Mouse (Mus musculus) c-Kit-positive CD71-positive TER-119-positive erythroid progenitor cells, embryonic 14.5 days (primary cell): ENCODE results near the gene Igsf21.
A peak's percentile ranks its signal among the peaks of the same experiment; 100 is the strongest.

Experiments used
- DNase-seq: peaks from one replicate; pipeline ENCODE4 v3.0.0-alpha.2; 2013; ENCODE audit warnings: low spot score

The Igsf21 gene

DNA sequence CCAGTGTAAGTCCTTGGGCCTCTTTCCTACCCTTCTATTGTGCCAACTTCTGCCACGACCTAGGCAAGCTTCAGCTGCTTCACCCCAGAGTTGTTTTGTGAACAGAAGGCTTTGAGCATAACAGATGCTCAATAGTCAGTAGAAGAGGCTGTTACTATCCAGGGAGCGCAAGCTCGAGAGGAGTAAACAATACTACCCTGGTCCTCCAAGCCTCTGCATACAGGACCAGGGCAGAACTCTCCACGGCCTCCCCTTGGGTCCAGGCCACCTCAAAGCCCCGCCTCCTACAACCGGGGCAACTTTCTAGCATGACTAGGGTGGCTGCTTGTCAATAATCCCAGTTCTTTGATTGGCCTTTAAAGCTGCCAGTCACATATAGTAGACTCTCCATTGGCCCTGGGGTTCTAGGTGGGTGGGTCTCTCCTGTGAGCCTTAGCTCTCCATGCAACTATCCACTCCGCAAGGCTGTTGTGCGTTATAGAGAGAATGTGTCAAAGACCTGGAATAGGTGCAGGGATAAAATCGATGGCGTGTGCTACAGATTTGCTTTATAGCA is 198.7 kb downstream of the Igsf21 start:
- no peak for DNase-seq

DNA sequence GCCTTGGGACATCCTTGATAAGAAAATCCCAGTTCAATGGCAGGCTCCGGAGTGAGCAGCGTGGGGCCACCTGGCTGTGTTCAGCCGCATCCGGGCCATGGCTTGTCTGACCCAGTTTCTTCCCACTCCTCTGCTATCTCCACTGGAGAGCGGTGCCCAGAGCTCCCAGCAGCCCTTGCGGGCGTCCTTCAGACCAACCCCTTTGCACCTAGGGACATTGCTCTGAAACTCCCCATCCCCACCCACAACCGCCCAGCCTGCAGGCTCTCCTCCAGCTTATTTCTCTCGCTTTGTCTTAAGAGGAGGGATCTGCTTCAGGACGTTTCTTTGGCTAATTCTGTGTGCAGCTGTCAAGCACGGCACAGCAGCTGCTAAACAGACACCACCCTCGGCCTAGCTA is 202.6 kb downstream of the Igsf21 start:
- DNase-seq = no peak

DNA sequence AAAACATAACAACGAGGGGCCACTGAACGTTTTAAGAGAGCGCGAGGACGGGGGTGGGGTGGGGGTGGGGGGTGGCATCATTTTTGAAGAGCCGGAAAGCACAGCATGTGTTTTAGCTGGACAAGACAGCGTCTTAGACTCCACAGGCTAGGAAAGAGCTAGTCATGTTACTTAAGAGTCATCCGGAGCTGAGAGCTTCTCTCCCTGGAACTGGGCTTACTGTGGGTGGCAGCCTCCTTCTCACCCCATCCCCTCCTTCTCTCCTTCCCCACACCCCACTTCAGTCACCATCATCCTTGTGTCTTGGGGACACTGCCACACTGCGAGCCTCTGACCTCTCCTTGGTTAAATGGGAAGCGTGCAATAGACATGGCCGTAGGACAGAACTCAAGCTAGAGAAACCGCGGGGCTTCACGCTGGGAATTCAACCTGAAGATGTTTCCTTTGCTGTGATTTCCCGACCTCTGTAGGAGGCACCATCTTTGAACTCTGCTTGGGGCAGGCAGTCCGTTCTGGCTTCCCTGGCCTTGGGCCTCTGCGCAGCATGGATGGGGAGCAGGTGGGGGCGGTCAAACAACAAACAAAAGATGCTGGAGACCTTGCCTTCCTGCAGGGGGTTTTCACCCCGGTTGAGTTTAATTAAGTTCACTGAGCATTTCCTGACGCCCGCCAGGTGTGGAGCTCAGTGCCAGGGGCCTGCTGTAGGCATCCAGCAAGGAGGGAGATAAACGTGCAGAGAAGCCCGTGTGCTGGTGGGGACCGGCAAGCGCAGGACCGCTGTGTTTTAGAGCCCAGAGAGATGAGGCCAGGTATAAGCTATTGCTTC is 207.8 kb downstream of the Igsf21 start:
- no peak for DNase-seq

DNA sequence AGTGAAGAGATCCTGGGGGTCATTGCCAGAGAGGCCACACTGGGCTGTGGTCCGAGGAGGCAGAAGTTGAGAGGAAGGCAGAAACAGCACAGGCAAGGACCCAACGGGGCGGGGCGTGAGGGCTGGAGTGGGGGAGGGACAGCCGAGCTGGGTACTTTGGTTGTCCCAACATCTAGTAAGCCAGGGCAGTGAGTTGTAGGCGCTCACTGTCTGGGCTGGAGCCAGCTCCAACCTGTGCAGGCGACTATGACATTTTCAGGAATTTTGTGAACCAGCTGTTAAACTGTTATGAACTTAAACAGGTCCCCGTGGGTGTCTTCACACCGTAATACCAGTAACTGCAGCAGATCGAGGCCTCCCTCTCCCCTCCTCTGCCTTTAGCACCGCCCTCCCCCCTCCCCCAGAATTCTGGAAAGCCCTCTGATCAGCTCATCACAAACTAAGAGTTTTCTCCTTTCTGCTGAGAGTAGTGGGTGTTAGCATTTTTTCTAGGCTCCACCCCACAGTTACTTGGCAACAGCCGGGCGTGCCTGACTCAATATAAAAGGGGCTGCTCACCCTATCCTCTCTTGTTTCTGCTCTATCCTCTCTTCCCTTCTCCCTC is 208.7 kb downstream of the Igsf21 start:
- DNase-seq = no peak

DNA sequence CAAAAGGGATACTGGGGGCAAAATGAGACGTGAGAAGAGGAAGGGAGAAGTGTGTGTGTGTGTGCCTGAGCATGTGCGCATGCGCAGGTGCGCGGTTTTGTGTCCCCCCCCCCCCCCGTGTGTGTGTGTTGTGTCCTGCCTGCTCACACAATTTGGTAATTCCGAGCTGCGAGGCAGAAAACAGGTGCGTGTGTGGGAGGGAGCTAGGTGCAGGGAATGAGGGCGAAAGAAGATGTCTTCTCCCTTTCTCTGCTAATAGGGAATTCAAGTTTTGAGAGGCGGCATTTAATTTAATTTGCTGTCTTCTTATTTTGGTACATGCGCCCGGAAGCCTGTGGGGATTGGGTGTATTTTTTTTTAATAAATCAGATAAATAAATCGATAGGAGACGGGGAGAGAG is 211.4 kb downstream of the Igsf21 start:
- DNase-seq = no peak

DNA sequence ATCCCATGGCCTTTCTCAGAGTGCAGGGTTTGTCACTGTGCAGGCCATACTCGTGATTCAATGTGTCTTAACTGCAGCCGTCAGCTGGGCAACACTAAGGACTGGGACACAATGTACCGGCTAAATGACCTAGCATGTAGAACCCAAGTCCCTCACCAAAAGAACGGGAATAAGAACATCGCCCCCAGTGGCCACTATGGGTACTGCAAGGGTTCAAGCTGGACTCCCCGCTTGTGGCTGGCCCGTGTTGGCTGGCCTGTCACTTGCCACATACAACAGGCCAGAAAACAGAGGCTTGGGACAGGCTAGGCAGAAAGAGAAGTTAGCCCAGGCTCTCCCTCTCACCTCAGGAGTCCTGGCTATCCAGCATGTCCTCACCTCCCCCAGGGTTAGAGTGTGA is 213.2 kb downstream of the Igsf21 start:
- peak; percentile 21 for DNase-seq

DNA sequence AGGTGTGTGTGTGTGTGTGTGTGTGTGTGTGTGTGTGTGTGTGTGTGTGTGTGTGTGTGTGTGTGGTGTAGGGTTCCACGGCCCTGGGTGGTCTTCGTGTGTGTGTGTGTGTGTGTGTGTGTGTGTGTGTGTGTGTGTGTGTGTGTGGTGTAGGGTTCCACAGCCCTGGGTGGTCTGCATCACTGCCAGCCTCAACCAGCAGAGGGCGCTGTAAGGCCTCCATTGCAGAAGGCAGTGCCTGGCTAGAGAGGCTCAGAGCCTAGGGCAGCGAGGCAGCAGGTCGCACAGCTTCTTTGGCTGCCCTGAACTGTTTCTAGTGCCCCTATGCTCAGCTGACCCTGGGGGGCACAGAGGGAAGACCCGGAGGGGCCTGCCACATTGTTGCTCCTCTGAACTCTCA is 216.2 kb downstream of the Igsf21 start:
- DNase-seq = no peak

DNA sequence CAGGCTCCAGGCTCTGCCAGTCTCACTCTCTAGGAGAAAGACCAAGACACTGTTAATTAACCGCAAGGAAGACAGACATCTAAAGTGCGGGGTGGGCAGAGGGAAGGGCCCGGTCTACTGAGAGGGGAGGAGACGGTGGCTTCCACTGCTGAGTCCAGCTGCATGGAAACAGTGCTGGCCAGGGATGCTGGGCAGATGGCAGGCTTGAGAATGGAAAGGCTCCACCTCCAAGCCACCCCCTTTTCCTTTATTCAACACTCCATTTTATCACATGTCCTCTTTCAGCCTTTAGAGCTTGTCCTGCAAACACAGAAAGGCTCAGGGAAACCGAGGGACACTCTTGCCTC is 216.6 kb downstream of the Igsf21 start:
- no peak for DNase-seq

DNA sequence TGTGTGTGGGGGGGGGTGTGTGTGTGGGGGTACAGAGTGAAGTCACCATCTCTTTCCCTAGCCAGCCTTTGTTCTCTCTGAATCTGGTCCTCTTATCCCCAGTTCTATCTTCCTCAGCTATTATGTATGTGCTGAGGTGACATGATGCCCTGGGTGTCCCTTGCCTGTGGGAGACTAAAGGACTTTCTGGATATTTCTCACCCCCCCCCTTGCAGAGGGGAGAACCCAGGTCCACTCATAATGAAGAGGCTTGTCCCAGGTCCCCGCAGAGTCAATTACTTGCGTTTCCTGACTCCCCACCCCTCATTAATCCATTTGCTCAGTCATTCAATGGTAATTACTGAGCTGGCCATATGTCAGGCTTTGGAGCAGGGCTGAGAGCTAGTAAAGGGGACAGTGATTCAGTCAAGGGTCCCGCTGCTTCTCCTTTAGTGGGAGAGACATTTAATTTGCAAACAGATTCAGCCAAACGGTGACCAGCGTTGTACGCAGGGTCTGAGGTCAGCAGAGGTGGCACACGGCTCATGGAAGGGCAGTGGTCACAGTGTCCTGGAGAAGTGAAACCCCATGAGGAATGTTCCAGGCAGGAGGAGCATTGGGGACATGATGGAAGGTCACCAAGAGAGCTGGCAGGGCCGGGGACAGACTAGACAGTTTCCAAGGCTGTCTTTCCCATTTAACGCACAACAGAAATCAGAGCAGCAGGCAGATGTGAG is 217.1 kb downstream of the Igsf21 start:
- DNase-seq = no peak

DNA sequence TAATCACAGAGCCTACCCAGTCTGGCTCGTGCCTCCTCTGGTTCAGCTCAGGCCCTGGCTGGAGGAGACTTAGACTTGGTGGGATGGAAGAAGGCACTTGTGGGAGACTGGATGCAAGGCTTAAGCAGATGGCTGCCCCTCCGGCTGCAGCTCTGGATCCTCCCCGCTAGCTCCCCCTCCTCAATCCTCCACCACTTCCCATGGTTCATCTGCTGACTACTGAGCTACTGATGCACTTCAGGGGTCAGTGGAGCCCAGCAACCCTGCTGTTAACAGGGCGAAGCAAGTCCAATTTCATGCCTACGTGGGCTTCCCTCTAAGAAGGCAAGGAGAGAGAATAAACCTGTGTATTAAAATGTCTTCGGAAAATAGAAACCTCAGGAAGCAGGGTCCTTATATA is 222.8 kb downstream of the Igsf21 start:
- DNase-seq = no peak

DNA sequence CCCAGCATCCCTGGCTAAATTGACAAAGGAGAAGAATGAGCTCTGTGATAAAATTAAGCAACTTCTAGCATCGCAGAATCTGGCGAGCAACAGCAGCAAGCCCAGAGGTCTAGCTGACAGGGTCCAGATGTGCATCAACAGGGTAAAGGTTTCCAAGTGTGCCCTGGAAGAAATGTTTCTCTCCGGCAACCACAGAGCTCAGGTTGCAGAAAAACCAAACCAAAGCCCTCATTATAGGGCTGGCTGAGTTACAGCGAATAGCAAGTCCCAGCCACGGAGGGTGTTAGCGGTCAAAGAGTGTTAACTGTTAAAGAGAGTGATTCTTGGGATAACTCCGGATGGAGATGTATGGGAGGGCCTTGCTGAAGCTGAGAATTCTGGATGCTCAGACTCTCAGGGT is 230.7 kb downstream of the Igsf21 start:
- no peak for DNase-seq

DNA sequence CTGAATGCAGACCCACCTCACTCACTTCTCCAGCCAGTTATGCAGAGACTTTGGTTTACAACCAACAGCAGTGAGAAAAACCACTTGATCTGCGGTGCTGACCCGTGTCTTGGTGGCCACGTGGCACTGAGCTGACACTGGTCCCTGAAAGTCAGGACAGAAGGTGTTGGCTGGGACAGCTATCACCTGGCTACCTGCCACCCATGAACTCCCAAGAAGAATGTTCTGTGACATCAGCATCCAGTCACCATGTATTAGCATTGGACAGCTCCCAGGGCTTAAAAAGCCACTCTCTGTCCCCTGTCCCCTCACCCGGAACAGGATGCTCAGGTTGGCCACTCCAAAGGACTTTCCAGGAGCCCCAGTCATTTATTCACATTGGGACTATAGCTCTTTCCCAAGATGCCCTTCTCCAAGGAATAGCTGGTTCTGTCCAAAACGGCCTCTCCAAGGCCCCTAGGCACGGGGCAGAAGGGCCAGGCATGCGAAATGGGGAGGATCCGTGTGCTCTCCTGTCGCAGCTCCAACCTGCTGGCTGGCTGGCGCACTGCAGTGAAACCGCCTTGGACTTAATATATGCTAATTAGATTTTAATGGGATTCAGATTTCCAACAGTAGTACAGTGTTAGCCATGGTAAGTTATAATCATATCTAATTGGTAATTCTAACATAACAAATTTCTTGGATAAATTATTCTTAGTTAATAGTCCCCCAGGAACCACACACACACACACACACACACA is 235.7 kb downstream of the Igsf21 start:
- DNase-seq = no peak

DNA sequence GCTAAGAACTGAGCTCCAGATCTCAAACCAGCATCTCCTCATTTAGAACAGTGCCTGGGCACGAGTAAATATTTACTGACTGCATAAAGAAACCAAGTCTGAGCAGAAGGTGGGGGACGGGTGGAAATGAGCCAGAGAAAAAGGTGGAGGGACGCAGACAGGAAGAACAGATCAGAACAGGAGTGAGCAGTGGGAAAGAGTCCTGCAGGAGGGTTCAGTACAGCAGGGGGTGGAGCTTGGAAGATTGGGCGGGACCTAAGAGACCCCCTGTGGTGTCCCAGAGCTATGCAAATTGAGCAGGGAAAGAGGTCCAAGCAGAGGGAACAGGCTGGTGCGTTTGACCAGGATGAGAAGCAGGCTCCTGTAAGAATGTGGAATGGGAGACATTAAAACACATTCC is 241.7 kb downstream of the Igsf21 start:
- no peak for DNase-seq

DNA sequence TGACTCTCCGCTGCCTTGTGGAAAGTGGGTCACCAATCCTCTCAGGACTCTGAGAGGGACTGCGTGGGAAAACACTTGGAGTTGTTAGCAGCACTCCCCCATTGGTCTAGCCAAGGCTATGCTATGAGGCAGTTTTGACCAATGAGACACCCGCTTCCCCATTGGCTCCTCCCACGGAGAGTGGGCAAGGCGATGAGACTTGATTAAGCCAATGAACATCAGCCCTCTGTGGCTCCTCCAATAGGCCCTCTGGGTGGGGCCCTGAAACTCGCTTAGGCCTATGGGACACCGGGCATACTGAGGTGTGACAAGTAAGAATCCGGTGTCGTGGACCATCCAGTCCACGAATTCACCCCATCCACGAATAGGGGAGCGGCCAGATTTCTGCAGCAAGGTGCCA is 242.4 kb downstream of the Igsf21 start:
- DNase-seq = no peak

DNA sequence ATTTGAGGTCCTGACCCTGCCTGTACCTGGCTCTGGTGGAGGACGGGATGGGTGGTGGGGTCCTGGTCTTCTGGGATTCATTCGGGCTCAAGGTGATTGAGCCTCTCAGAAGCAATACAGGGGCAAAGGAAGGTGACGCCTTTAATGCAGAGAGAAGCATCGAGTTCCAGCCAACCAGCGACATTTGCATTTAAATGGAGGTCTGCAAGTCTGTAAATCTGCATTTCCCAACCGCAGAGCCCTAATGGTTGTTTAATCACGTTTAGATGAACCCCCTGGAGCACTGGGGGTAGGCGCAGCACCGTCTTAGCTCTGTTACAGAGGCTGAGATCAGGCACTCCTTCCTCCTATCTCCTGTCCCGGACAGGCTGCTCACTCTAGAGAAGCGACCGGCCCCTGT is 244.5 kb downstream of the Igsf21 start:
- no peak for DNase-seq

DNA sequence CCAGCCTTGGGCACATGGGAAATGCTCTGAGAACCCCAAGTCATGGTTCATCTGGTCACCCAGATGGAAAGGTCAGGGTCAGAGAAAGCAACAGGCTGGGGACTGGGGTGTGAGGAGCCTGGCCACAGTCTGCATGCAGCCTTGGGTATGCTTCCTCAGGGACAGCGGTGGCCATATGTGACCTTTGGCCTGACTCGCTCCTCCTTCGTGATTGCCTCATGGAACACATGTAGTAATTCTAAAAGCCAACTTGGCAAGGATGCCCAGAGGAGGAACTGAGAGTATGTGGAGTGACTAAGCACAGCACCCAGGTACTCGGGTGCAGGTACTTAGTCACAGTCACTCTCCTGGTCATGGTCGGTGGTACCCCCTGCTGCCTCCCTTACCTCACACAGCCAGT is 245.7 kb downstream of the Igsf21 start:
- no peak for DNase-seq

DNA sequence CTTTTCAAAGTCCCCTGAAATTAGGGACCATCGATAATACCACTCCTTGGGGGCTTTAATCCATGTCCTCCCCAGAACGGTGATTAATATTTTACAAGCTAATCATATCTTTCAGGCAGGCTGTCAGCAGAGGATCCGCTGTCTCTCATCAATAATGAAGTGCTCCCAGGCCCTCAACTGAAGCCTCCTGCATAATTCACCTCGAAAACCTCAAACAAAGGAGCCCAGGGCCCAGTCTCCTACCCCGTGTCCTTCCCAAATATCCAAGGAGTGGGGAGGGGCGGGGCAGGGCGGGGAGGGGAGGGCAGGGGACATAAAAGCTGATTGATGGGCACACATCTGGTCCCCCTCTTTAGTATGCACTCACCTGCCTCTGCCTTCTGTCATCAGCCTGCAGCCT is 247.6 kb downstream of the Igsf21 start:
- no peak for DNase-seq

DNA sequence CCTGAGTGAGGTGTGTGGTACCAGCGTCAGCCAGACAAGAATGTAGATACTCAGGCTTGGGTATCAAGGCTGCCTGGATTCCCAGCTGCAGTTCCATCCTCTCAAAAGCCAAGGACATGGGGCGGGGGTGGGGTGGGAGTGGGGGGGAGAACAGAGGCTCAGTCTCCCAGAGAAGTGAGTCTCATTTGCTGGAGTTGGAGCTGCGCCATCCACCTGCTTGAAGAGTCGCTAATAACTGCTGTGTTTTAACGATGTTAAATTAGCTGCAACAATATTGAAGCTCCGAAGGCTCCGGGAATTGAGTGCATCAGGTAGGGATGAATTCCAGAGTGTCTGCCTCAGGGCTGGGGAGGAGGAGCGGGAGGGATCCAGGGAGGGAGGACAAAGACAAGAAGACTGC is 250.9 kb downstream of the Igsf21 start:
- no peak for DNase-seq

DNA sequence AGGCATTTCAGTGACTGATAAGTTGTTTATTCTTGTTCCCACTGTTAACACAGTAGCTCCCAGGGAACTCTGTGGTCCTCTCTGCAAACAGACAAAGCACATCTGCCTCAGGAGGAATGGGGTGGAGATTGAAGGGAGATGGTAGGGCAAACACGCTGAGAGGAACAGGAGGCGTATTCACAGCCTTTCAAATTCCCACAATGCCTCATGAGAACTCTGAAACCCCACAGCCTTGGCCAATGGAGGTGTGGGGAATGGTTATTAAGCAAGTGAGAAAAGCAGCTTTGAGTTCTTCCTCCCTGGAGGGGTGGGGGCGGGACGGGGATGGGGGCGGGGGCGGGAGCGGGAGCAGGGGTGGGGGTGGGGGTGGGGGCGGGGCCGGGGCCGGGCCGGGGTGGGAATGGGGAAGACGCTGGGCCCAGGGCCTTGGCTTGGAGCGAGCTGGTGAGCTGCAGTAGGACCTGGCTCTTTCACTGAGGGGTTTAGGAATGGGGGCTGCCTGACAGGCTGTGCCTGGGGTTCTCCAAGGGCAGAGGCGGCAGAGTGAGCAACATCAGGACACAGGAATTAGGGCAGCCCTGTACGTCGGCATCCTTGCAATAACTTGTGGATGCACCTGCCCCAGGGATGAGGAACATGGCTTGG is 253.4 kb downstream of the Igsf21 start:
- no peak for DNase-seq

DNA sequence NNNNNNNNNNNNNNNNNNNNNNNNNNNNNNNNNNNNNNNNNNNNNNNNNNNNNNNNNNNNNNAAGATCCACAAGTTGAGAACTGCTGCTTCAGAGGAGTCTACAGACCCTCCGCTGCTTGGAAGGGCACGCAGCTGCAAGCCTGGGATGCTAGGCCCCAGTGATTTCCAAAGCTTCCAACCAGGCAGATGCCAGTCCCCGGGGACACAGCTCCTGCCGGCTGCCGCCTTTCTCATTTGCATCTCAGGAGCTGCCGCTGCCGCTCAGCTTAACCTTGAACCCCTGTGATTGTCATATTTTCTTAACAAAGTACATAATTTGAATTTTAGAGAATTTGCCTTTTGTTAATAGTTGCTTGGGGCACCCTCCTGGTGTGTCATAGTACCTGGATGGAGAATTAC is 259.7 kb downstream of the Igsf21 start:
- DNase-seq = no peak

DNA sequence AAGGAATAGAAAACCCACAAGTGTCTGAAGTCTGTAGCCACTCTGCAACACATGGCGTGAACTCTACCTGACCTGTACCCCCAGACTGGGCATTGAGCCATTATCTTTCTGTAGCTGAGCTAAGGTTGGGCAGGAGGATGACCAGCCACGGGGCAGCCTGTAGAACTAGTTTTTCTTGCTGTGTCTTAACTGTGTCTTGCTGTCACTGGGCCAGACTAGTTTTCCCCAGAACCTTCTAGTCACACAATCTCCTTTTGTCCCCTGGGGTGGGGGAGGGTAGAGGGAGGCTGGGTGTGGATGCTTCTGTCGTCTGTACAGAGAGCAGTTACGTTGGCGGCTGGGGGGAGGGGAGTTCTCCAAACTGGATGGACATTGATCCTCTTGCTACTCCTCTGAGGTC is 267.9 kb downstream of the Igsf21 start:
- DNase-seq = no peak

DNA sequence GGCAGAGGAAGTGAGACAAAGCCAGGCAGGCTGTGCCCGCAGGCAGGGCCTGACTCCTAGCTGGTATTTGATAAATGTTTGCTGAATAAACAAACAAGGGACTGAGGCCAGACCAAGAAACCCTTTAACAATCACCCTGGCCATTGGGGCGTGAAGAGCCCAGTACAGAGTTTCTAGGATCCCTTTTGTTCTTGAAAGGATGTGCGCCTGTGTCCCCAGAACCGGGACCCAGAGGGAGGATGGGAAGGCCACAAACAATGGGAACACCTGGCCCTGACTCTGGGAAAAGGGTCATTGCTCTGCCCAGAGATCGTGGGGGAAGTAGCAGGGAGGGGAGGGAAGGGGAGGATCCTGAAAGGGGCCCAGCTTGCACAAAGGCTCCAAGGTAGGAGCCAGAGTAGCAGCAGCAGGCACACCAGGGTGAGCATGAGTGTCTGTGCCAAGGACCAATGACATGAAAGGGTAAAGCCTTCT is 269.2 kb downstream of the Igsf21 start:
- DNase-seq = no peak
